Mouse (Mus musculus) liver, adult (tissue): ENCODE data around the gene Dtl.

Experiments used
- GATA4 ChIP-seq: IDR thresholded peaks from 2 replicates; pipeline ENCODE4 v1.6.1; 2014; ENCODE audit warnings: mild to moderate bottlenecking, low read length; ENCODE audit not compliant: insufficient replicate concordance

The Dtl gene

DNA sequence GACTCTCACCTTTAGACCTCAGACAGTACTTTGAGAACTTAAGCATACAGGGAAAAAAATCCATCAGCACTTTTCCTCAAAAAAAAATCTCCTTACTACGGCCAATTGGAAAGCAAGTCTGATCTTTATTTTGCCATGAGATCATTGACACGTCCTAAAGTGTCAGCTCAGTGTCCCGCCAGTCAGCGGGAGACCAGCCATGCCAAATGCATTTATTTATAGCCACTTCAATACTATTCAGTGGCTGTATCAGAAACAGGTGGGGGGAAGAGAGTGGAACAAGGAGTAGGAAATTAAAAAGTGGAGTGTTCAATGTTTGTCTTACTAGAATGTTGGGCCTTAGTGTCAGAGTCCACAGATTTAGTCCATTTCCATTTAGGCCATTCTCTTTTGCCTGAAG, 24.6 kb downstream of the Dtl start:
- no peak for TF ChIP-seq GATA4

DNA sequence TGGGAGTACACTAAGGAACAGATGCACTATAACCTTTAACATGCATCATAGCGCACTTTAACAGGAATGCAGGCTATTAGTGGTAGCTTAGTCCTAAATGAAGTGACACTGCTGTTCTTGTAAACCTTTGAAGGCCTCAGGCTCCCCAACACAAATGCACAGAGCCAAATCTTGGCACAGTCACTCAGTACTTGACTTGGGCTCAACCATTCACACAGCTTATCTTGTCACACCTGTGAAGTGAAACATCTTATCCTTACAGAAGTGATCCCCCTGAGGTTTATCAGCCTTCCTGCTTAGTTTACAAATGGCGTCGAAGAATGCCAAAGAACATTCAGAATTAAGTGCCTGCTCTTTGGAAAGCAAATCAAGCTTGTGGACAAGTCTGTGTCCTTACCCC, 31.6 kb downstream of the Dtl start:
- TF ChIP-seq GATA4, result no peak

DNA sequence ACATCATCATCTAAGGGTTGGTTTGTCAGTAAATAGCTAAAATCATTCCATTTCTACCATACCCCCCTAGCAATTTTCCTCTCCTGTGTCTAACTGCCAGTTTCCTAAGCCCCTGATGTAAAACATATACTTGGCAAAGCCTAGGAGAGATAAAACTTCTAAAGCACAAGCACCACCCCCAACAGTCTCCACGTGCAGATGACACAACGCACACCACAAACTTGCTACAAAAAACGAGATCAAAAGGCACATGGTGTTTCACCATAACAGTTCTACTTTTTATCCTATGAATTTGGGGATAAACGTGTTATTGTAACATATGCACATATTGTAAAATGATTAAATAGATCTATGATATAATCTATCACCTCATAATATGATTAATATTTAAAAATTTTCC, 33.7 kb downstream of the Dtl start:
- no peak for TF ChIP-seq GATA4

- TF ChIP-seq GATA4, result no peak
These were observed 34.3 kb downstream of the Dtl start for GRCm38 (mm10) chr1:191541014-191541413.

DNA sequence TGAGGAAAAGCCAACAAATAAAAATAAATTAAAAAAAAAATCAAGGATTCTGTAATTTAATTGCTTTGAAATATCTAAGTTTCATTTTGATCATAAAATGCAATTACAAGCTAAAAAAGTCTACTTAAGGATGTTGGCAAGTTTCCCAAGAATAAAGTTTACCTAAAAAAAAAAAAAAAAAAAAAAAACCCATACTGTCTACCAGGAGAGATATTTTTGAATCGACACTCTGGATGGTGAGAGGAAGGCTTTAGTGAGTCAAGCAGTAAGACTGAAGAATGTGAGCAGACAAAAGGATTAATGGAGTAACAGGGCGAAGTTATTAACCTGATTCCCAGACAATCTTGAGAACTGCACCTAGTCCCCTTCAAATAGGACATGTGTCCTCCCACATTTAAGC, 35.0 kb downstream of the Dtl start:
- no peak for TF ChIP-seq GATA4

GRCm38 (mm10) chr1:191534896-191535295, 40.4 kb downstream of the Dtl start:
- TF ChIP-seq GATA4, result no peak

DNA sequence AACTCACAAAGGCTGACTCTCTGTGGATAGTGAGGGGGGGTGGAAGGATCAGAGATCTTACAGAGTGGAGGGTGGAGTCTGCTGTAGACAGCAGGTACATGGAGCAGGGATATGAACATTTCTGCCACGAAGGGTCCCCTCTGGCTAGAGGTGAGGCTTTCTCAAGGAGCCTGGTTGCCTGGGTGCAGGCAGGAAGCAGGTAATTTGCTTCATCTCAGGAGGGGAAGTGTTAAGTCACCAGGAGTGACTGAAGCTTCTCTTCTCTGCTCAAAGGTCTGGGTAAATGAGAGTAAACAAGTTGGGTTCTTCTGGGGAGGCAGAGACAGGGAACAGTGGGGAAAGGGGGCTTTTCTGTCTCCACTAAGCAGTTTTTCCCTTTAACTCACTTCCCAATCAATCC, 44.3 kb downstream of the Dtl start:
- no peak for TF ChIP-seq GATA4

- no peak for TF ChIP-seq GATA4
These were observed 45.9 kb downstream of the Dtl start for GRCm38 (mm10) chr1:191529406-191529805.

- TF ChIP-seq GATA4, result no peak
These were observed 47.3 kb downstream of the Dtl start for GRCm38 (mm10) chr1:191527921-191528612.

GRCm38 (mm10) chr1:191527089-191527488, 48.3 kb downstream of the Dtl start:
- no peak for TF ChIP-seq GATA4

- no peak for TF ChIP-seq GATA4
These were observed 53.9 kb downstream of the Dtl start for GRCm38 (mm10) chr1:191521395-191521794.

DNA sequence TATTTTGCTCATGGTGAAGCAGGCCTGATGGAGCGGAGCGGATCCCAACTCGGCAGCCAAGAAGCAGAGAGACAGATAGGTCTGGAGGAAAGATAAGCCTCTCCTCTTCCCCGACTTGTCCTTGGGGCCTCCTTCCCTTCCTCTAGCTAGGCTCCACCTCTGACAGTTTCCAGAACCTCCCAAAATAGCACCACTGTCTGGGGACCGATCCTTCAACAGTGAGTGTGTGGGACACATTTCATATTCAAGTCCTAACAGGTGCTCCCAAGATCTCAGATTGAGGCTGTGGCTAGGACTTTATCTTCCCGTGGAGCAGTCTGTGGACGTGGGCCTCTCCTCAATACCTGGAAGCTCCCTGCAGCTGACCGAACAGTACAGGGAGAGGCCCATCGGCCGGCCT, 54.7 kb downstream of the Dtl start:
- no peak for TF ChIP-seq GATA4

GRCm38 (mm10) chr1:191520194-191520593, 55.1 kb downstream of the Dtl start:
- TF ChIP-seq GATA4, result no peak

DNA sequence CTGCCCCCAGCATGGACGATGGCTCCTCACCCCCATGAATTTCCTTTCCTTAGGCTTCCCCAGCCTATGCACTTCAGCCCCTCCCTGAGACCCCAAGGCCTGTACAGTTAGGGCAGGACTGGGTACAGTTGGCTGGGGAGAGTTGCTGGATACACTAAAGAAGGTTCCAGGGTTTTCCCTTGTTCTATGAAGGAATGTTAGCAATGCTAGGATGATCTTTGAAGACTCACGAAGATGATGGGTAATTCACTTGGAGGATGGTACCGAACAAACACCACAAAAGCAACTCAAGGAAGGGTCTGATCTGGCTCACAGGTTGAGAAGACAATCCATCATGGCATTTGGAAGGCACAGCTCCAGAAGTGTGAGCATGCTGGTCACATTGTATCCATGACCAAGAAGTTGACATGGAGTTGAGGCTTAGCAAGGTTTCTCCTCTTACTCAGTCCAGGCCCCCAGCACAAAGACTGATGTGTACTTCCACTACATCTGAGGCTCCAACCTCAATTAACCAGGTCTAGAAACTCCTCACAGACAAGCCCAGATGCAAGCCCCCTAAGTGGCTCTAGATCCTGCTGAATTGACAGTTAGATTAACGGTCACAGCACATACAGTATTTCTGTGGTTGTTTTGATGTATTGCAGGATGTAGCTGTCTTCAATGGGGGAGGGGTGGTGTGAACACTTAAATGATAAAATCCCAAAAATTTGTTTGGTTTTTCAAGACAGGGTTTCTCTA, 55.8 kb downstream of the Dtl start:
- no peak for TF ChIP-seq GATA4

GRCm38 (mm10) chr1:191518911-191519310, 56.4 kb downstream of the Dtl start:
- TF ChIP-seq GATA4, result no peak

DNA sequence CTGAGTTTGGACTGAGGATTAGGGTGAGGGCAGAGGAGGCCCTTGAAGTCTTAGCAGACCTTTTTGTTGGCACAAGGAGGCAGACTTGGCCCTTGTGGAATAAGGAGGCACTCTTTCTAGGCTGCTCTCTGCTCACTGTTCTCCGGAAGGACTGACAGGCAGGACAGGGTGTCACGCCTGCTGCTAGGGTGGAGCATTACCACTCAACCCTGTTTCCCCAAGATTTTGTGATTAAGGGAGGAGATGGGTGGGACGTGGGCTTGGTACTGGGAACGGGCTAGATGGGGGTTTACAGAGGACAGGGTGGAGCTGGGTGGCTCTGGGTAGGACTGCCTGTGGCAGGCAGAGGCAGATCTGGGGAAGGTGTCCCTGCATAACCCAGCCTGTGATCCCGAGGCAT, 57.4 kb downstream of the Dtl start:
- TF ChIP-seq GATA4, result no peak

DNA sequence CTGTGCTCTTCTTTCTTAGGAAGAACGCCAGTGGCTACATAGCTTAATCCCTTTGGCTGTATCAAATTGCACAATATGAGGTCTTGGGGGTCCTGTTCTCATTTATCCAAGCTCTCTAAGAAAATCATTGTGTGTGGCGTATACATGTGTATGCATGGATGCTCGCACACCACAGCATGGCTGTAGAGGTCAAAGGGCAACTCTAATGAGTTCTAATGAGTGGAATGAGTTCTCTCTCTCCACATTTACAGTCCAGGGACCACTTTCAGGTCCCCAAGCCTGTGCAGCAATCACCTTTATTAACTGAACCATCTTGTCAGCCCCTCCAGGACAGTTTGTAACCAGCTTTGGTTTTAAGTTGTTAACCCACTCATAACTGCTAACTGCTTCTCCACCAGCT, 58.3 kb downstream of the Dtl start:
- no peak for TF ChIP-seq GATA4
